Mouse (Mus musculus) T-cell, adult 2 months (primary cell): ENCODE results near the gene Ttc37.

Experiments used
- DNase-seq: peaks from one replicate; pipeline ENCODE4 v3.0.0; 2022; ENCODE audit warnings: low spot score

Gene Ttc37

GRCm38 (mm10) chr13:76160587-76160986 lies 62.1 kb downstream of the Ttc37 start:
- DNase-seq: no peak

- DNase-seq: no peak
Measured at GRCm38 (mm10) chr13:76174297-76174696, 75.8 kb downstream of the Ttc37 start.

GRCm38 (mm10) chr13:76178700-76179099 lies 80.2 kb downstream of the Ttc37 start:
- DNase-seq: no peak

- DNase-seq: no peak
Measured at GRCm38 (mm10) chr13:76187651-76188050, 89.1 kb downstream of the Ttc37 start.

GRCm38 (mm10) chr13:76189190-76189589 lies 90.7 kb downstream of the Ttc37 start:
- no peak for DNase-seq

- no peak for DNase-seq
Measured at GRCm38 (mm10) chr13:76190273-76190672, 91.7 kb downstream of the Ttc37 start.

GRCm38 (mm10) chr13:76194937-76195336 lies 96.4 kb downstream of the Ttc37 start:
- DNase-seq: no peak

GRCm38 (mm10) chr13:76195431-76196138 lies 97.1 kb downstream of the Ttc37 start:
- no peak for DNase-seq

GRCm38 (mm10) chr13:76197297-76197848 lies 98.8 kb downstream of the Ttc37 start:
- no peak for DNase-seq

GRCm38 (mm10) chr13:76199943-76200342 lies 101.4 kb downstream of the Ttc37 start:
- DNase-seq: no peak

GRCm38 (mm10) chr13:76214928-76215327 lies 116.4 kb downstream of the Ttc37 start:
- DNase-seq: no peak

GRCm38 (mm10) chr13:76215397-76215796 lies 116.9 kb downstream of the Ttc37 start:
- DNase-seq: no peak
